Mouse (Mus musculus) embryo, embryonic 11.5 days (tissue): Measurements from ENCODE around the gene Efcab1.
"Not testable (repeated sequence)": the region's sequence is repeated elsewhere in the genome, so short reads cannot be mapped to it uniquely, and the experiment has no call there.

Source experiments
- DNase-seq: peaks from one replicate; pipeline ENCODE4 v3.0.0-alpha.2; 2012; ENCODE audit warnings: low read depth, low spot score

Gene Efcab1

DNA sequence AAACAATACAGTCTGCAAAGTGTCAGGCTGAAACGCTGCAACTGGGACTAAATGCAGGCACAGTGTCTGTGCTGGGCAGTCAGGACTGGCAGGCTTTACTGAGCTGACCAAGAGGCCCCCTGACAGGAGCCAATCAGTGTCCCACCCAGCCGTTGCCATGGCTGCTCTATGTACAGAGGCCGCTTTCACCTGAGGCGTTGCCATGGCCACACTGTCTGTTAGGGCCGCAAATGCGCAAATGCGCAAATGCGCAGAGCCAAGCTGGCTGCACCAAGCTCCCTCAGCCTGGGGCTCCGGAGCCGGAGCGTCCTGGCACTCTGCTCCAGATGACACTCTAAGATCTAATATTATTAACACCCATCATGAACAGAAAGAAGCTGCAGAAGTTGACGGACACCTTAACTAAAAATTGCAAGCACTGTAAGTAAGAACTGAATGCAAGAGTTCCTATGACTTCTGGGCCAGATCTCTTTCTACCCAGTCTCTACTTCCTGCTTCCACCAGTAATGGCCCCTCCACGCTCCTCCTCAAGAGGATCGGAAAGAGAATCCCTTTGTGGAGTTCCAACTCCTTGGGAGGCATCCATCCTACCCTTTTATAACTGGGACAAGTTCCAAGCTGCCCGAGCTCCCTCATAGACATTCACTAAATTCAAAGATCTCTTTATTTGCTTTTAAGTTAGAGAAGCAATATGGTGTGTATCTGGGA lies at the start of gene Efcab1:
TSS of gene Efcab1 (plus strand) at position 214 of the 708 bp plus-strand sequence.
- peak; percentile 59 for DNase-seq

DNA sequence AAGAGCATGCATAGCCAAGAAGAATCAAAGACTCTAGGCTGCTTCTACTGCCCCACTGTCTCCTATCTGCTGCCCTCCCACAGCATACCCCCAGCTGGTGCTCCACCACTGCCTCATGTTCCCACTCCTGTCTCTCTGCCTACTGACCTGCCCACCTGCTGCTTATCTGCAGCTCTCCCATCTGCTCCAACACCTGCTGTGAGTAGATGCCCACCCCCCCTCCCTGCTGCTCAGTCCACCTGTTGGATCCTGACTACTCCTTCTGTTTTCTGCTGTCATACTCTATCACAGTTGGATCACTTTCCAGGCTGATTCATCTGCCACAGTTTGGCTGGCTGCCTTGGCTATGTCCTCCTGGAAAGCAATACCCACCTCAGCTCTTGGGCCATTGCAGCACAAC lies 47.0 kb upstream of the Efcab1 start:
- DNase-seq: no peak

- DNase-seq: no peak
Measured at GRCm38 (mm10) chr16:14884916-14885315, 21.5 kb upstream of the Efcab1 start.

DNA sequence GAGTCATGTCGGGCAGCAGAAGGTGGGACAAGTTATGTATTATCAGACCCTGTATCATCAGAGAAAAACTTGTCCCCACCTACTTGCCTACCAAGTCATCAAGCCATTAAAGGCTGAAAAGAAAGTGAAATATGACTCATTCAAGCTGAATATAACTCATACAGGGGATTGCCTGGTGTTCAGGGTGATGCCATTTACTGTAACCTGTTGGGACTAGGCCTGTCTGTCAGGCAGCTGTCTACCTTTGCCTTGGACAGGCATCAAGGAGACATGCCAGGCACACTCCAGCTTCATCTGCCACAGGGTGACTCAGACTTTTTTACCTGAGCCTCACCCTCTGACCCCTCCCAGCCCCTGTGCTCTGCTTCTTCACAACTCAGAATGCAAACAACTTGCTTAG lies 21.0 kb upstream of the Efcab1 start:
- DNase-seq: no peak

GRCm38 (mm10) chr16:14892492-14892891 lies 13.9 kb upstream of the Efcab1 start:
- no peak for DNase-seq

GRCm38 (mm10) chr16:14893864-14894263 lies 12.5 kb upstream of the Efcab1 start:
- no peak for DNase-seq

DNA sequence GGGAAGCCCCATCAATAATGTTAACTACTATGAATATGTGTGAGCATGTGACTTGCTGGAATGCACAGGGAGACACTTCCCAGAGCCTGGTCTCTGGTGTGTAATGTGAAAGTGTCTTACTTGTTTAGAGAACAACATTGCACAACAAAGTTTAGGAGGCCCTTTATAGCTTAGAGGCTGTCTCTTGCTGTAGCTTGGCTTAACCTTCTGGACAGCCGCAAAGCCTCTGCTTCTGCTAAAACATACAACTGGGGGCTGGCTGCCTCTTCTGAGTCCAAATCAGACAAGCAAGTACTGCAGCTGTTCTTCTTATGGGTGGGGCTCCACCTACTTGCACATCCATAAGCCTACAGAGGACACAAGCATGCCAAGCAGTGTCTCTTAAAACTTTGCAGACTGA lies 11.7 kb upstream of the Efcab1 start:
- DNase-seq: no peak

DNA sequence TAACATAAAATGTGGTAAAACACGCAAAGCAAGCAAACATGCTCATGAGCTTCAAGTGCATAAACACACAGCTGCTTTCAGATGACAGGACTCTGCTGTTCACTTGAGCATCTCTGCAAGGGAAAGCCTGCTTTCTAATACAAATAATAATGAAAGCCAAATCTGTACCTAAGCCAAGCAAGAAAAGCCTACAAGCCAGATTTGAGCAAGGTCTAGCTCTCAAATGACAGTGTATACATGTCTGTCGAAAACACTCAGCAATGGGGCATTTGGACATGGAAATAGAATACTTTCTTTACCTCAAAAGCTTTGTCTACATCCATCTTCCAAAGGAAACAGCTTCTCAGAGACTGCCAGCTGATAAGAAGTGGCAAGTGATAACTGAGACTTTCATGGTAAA lies 10.9 kb upstream of the Efcab1 start:
- DNase-seq: no peak

GRCm38 (mm10) chr16:14930711-14931110 lies 24.3 kb downstream of the Efcab1 start:
- DNase-seq: not testable (repeated sequence)

- not testable (repeated sequence) for DNase-seq
Measured at GRCm38 (mm10) chr16:14936478-14937166, 30.2 kb downstream of the Efcab1 start.

DNA sequence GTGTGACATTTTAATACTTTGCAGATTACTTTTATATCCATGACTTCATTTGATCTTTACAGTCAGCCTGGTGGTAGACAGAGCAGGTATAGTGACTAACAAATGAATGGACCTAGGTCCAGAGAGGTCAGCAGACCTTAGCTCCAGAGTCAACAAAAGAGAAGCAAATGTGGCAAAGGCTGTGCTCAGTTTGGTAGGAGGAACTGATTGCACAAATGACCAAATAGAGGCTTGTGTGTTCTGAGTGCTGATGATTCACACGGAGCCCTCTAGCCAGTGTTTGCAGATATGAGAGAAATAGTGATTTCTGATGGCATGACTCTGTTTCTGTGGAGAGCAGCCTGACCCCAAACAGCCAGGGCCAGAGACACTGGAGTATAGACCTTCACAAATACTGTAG lies 33.1 kb downstream of the Efcab1 start:
- DNase-seq: no peak

DNA sequence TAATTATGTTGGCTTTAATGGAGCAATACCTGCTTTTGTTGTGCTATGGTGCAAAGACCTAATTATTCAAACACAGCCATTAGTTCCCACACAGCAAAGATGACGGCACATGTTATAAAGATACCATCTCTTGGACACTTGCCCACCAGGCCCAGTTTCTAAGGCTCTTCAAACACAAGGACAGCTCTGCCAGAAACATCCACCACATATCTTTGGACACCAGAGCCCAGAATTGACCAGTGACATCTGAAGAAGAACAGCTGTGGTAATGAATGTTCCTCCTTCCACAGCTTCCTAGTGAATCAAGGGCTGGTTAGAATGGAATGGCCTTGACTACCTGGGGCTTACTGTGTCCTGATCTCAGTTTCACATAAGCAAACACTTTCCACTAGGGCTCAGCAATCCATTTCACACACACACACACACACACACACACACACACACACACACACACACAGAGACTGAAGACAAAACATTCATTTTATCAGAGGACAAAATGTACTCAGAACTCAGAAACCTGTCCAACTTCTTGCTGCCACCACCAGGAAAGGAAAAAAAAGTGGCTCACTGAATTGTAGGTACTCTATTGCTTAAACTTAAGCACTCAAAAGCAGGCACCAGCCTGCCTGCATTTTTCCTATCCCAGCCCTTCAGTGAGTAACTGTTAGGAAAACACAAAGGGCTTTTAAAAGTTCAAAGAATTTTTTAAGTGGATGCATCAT lies 33.7 kb downstream of the Efcab1 start:
- no peak for DNase-seq

DNA sequence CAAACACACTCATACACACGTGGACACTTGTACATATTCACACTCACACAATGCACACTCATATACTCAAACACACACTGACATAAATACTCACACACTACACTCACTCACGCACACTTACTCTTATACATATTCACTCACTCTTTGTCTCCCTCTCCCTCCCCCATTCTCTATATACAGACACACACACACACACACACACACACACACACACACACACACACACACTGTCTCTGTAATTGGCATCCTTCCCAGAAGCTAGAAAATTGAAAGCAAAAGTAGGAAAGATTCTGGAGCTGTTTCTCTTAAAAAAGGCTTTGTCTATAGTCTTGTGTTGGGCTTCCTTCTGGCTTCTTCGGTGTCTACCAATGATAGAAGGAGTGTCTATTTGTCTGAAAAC lies 34.5 kb downstream of the Efcab1 start:
- no peak for DNase-seq

DNA sequence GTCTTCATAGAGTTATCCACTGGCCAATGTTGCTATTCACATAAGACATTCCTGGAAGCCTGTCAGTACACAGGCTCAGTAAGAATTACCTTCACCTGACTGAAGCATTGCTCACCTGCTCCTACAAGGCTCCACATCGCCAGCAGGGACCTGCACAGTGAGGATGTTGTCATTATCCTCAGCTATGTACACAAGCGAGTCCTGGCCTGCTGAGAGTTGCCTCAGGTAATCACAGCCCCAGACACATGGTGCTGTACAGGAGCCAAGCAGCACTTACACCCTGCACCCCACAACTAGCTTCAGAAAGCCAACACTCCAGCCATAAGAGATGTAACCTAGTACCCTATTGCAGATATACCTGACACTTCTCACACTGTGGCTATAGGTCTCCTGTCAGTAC lies 37.1 kb downstream of the Efcab1 start:
- no peak for DNase-seq

- not testable (repeated sequence) for DNase-seq
Measured at GRCm38 (mm10) chr16:14947561-14947960, 41.2 kb downstream of the Efcab1 start.

DNA sequence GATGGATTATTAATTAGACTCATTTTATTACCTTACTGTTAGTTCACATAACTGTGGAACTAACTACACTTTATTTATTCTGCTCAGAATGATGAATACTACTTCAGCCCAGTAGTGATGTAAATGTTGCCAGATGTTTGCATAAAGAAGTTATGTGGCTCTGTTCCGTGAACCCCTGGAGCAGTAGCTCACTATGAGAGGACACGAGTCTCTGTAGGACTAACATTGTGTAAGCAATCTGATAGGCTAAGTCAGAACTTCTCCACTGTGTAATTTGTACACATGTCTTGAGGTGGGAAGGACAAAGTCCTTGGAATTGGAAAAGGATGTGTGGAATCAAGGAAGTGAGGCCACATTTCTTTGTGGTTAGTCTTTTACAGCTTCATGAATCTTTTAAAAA lies 45.5 kb downstream of the Efcab1 start:
- DNase-seq: no peak

DNA sequence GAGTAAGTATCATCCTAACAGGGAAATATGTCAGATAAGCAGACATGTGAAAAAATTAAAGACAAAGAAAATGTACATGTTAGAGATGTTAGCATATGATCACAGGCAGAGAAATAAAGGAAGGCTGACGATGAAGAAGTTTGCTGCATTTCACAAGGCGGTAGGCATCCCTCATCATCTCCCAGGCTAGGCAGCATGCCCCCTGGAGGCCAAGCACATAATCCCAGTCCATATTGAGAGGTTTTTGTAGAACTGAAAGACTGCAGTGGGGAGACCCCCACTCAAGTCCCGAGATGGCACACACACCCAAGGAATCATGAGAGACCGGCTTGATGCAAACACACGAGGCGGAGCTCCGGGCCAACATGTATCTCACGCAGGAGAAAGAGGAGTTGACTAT lies 53.3 kb downstream of the Efcab1 start:
- no peak for DNase-seq

- DNase-seq: no peak
Measured at GRCm38 (mm10) chr16:14973696-14974095, 67.3 kb downstream of the Efcab1 start.

- DNase-seq: no peak
Measured at GRCm38 (mm10) chr16:14979228-14979627, 72.8 kb downstream of the Efcab1 start.

- no peak for DNase-seq
Measured at GRCm38 (mm10) chr16:14989614-14990268, 83.3 kb downstream of the Efcab1 start.

DNA sequence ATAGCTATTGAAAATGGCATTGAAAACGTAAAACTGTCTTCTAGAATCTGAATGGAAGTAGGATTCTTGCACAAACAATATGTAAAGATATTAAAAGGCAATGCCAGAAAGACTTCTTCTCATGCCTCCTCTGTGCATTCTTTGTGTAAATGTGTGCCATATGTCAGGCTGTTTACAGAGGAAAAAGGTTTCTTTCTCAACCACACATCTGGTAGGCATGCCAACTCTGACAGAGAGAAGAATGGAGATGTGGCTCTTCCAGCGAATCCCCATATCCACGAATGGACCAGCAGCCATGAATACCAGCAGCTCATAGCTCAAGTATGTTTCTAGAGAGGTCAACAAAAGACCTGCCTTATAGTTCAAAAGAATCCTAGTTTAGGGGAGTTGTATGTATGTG lies 84.6 kb downstream of the Efcab1 start:
- DNase-seq: no peak

DNA sequence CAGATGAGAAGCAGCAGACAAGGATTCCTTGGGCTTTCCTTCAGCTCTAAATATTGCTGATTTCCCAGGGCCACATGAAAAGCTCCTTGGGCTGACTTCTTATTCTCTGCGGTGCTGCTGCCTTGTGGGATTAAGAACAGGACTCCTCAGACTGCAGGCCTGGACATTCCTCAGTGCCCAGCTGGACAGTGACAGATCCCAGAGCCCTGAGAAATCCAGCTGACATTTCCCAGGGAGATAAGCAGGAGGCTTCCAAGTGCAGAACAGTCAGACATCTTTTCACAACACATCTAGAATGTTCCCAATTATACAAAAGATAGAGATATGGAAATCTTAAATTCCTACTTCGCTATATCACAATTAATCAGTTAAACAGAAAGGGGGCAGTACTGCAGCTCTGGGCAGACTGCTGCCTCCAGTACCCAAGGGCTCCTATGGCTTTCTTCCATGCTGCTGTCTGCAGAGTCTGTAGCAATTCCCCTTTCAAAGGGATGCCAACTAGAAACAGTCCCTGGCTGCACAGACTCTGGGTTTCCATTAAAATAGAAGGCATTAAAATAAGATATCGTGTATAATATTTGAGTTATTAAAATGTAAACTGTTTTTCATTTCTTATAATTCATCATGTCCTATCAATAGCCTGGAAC lies 86.2 kb downstream of the Efcab1 start:
- no peak for DNase-seq
